Mouse (Mus musculus) brain, adult 2 months (tissue): ENCODE results near the gene Srsf5.
A peak's percentile ranks its signal among the peaks of the same experiment; 100 is the strongest.

Source experiments
- DNase-seq: peaks from one replicate; pipeline ENCODE4 v3.0.0; 2011; ENCODE audit warnings: low read depth, low spot score

Gene Srsf5

DNA sequence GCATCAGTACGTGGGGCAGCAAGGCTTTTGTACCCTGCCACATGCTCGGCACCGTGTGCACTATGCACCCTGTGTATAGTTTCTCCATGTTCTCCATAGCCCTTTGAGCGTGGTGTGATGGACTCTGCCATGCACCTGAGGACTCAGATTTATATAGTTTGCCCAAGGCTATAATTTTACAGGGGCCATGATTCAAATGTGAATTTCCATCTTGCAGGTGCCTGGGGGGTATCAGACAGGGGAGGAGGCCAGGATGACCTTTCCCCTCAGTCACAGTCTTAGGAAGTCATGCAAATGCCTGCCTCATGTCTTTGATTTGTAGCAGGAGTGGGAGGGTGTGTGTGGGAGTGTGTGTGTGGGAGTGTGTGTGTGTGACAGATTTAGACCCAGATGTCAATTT, 52.3 kb downstream of the Srsf5 start:
- DNase-seq, result peak; percentile 6

DNA sequence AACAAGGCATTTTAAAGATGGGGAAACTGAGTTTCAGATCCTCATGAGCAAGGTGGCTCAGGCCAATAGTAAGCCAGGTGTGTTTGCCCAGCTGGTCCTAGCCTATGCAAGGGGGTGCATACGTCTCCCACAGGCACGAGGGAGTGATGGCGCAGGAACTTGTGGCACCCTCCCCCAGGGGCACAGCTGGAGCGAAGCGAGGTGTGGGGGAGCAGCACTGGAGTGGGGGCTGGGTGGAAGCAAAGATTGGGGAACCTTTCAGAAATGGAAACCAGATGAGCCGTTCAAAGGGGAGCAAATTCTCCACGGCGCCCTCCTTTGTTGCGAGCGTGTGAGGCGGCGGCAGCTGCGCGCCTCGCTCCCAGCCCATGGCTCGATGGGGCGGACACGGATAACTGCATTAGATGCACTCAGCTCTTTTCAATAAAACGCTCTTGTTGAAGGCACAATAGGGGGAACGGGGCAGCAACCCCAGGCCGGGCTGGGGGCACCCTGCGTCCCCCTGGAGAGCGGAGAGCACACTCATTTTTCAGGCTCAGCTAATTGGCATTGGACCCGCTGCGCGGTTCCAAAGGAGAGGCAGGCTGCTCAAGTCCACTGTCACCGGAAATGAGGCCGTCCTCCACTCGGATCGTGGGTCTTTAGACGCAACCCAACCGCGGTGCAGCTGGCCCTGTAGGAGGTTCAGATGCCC, 53.4 kb downstream of the Srsf5 start:
- DNase-seq, result peak; percentile 6
